Mouse (Mus musculus): ENCODE results near the gene Adam15. TPM values are rescaled to one million over a fixed set of nuclear protein-coding genes. Genes with fewer than 3 reads are reported as not detected.

The Adam15 gene
- total and polyA plus RNA-seq, 2 experiments from 2014 or later: 82.2 to 99.0 TPM

DNA sequence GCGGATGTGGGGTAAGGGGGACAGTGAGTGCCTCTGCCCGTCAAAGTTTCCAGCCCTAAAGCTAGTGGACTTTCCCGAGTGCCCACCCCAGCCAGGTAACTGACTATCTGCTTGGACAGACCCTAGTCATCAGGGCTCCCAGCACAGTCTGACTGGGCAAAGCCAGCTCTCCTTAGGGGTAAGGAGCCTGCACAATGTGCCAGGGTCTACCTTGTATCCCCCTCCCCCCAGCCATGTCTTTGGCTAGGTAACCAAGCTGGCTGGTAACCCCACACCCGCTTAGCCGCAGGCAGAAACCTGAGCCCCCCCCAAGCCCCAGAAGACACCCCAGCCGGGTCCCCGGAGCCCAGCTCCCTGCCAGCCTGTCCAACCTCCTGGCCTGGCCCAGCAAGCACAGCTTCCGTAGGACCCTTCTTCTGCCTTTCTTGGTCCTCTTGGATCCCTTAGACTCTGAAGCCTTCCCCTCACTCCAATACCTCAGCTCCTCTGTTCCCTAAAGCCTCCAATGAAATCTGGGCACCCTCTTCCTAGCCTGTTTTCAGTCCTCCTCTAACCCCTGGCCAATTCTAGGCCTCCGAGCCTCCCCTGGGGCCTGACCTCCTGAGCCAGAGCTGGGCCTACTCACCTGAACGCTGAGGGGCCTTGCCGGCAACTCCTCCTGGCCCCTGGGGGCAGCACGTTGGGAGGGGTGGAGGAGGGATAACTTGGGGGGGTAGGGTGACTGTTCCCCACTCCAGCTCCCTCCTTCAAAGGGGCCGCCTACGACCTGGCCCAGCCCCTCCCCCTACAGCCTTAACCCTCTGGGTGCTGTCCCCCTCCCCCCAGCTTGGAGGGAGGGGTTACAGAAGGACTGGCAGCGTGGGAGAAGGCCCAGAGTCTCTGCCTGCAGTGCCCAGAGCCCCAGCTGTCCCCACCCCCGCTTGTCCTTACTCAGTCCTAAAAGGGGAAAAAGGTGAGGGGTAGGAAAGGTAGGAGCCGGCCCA lies 36.9 kb upstream of the Adam15 start:
- H3K27me3 ChIP-seq (ENCODE audit: control insufficient read depth, insufficient read depth, low read length): no peaks in the 10 kb centered on the region
- H3K36me3 ChIP-seq (replicated peaks; ENCODE audit: control insufficient read depth, insufficient read depth, low read length): no peaks in the 10 kb centered on the region
- 76% methylated on average over 17 of the region's 17 CpGs for WGBS
- no peak overlapping the region for H3K4me2 ChIP-seq (ENCODE audit: low read depth, low read length)
- H3K4me1 ChIP-seq (ENCODE audit: control insufficient read depth, insufficient read depth): peaks cover 24% of the 10 kb centered on the region
- no peaks in the 10 kb centered on the region for H3K9me3 ChIP-seq (replicated peaks; ENCODE audit: control insufficient read depth, low read length)
- ATAC-seq (ENCODE audit: insufficient read depth, low read depth) (no peak), DNase-seq (ENCODE audit: low spot score) (no peak)
- TF ChIP-seq CTCF (IDR thresholded peaks at IDR 0.05; ENCODE audit: low read depth) (no peak), EP300 (IDR thresholded peaks at IDR 0.05; ENCODE audit: low read depth) (no peak)
- H3K27ac ChIP-seq (ENCODE audit: low read depth): no peak overlapping the region
- H3K9ac ChIP-seq (replicated peaks; ENCODE audit: low read depth, low read length): no peak overlapping the region
- no peak overlapping the region for H3K4me3 ChIP-seq (ENCODE audit: low read depth, low read length)

DNA sequence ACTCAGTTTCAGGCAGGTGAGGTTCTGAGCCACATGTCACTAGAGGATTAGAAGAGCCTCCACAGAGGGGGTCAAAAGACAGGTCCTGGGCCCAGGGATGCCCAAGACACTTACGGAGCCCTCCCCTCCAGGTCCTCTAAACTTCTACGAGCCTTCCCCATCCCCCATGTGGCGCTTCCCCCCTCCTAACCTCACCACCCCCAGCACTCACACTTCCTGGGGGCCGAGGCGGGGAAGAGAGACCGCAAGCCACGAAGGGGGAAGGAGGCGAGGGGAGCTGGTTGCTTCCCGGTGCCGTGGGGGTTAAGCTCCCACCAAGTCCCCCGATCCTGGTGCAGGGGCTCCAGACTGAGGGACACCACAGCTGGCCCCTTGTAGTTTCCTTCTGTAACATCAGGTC lies 35.7 kb upstream of the Adam15 start:
- TF ChIP-seq EP300 (IDR thresholded peaks at IDR 0.05; ENCODE audit: low read depth): no peak
- no peak for TF ChIP-seq CTCF (IDR thresholded peaks at IDR 0.05; ENCODE audit: low read depth)
- no peak overlapping the region for H3K9ac ChIP-seq (replicated peaks; ENCODE audit: low read depth, low read length)
- H3K4me3 ChIP-seq (ENCODE audit: low read depth, low read length): no peak overlapping the region
- no peak for ATAC-seq (ENCODE audit: insufficient read depth, low read depth)
- DNase-seq (ENCODE audit: low spot score): no peak
- H3K27ac ChIP-seq (ENCODE audit: low read depth): no peak overlapping the region
- H3K36me3 ChIP-seq (replicated peaks; ENCODE audit: control insufficient read depth, insufficient read depth, low read length): peaks cover 6% of the 10 kb centered on the region
- peaks cover 15% of the 10 kb centered on the region for H3K4me1 ChIP-seq (ENCODE audit: control insufficient read depth, insufficient read depth)
- no peaks in the 10 kb centered on the region for H3K27me3 ChIP-seq (ENCODE audit: control insufficient read depth, insufficient read depth, low read length)
- H3K4me2 ChIP-seq (ENCODE audit: low read depth, low read length): no peak overlapping the region
- no peaks in the 10 kb centered on the region for H3K9me3 ChIP-seq (replicated peaks; ENCODE audit: control insufficient read depth, low read length)
- WGBS: 67% methylated on average over 11 of the region's 11 CpGs

DNA sequence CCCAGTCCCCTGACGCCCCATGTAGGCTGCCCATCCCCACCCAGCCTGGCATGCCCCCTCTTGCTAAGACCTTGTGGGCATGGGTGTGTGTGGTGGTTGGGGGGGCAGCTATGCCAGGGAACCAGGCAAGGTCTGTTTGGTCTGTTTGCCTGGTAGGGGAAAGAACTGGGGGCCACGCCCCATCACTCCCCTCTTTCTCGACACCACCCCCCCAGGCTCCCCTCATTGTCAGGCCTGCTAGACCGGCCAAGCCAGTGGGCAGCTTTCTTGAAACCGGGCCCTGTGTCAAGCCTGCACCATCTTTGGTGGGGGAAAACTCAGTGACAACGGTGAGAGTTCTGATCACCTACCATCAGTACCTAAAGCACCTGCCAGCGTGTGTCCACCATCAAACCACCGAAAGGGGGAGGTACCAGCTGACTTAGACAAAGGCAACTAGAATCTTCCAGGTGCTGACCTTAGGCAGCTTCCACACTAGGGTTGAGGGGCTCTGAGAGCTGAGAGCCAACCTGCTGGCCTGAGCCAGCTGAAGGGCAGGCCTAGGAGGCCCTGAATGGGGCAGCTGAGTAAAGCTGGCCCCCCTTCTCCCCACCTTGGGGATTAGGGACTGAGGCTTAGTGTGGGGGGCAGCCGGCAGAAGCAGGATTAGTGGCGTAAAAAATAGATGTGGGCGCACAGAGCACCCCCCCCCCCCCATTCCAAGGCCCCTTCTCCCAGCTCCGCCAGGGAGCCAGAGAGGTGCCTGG lies 34.7 kb upstream of the Adam15 start:
- no peak overlapping the region for H3K9ac ChIP-seq (replicated peaks; ENCODE audit: low read depth, low read length)
- 84% methylated on average over 11 of the region's 12 CpGs for WGBS
- H3K4me3 ChIP-seq (ENCODE audit: low read depth, low read length): no peak overlapping the region

DNA sequence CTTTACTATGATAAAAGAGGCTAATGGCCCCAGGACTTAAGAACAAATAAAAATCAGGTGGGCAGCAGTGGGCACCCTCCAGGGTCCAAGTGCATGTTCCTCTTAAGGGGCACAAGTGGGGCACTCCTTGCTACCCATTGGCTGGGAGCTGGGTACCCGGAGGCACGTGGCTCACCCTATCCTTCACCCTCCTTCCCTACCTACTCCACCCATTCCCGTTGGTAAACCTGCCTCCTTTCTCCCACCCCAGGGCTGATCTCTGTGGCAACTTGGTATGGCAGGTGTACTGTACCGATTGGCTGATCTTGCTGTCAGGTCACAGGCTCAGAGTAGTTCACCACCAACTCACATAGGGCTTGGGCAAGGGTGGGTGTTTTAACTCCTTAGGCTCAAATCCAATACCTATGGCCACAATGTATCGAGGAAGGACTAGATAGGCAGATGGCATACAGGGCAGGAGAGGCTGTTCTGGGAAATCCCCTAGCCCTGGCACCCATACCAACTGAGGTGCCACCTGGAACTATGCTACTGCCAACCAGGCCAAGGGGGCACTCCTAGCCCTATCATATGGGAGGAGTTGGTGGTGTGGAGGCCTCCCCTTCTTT lies 34.0 kb upstream of the Adam15 start:
- DNase-seq (ENCODE audit: low spot score) (no peak), ATAC-seq (ENCODE audit: insufficient read depth, low read depth) (no peak)
- H3K9me3 ChIP-seq (replicated peaks; ENCODE audit: control insufficient read depth, low read length): no peaks in the 10 kb centered on the region
- 82% methylated on average over 5 of the region's 5 CpGs for WGBS
- H3K9ac ChIP-seq (replicated peaks; ENCODE audit: low read depth, low read length): no peak overlapping the region
- no peak overlapping the region for H3K4me2 ChIP-seq (ENCODE audit: low read depth, low read length)
- peaks cover 11% of the 10 kb centered on the region for H3K36me3 ChIP-seq (replicated peaks; ENCODE audit: control insufficient read depth, insufficient read depth, low read length)
- no peaks in the 10 kb centered on the region for H3K27me3 ChIP-seq (ENCODE audit: control insufficient read depth, insufficient read depth, low read length)
- H3K4me1 ChIP-seq (ENCODE audit: control insufficient read depth, insufficient read depth): 0 out of 2 replicates have a peak, but pooled peaks cover 8% of the 10 kb centered on the region
- H3K27ac ChIP-seq (ENCODE audit: low read depth): no peak overlapping the region
- no peak for TF ChIP-seq CTCF (IDR thresholded peaks at IDR 0.05; ENCODE audit: low read depth)
- TF ChIP-seq EP300 (IDR thresholded peaks at IDR 0.05; ENCODE audit: low read depth): no peak
- no peak overlapping the region for H3K4me3 ChIP-seq (ENCODE audit: low read depth, low read length)

More for the DNA sequence above, 34.7 kb upstream of the Adam15 start:
- Histone ChIP-seq H3K36me3 (replicated peaks; ENCODE audit: control insufficient read depth, insufficient read depth, low read length) (peaks cover 11% of the 10 kb centered on the region), H3K9me3 (replicated peaks; ENCODE audit: control insufficient read depth, low read length) (no peaks in the 10 kb centered on the region), H3K27me3 (ENCODE audit: control insufficient read depth, insufficient read depth, low read length) (no peaks in the 10 kb centered on the region), H3K27ac (ENCODE audit: low read depth) (no peak overlapping the region), H3K4me2 (ENCODE audit: low read depth, low read length) (no peak overlapping the region), H3K4me1 (ENCODE audit: control insufficient read depth, insufficient read depth) (0 out of 2 replicates have a peak, but pooled peaks cover 8% of the 10 kb centered on the region)
- ATAC-seq (ENCODE audit: insufficient read depth, low read depth) (no peak), DNase-seq (ENCODE audit: low spot score) (no peak)
- TF ChIP-seq EP300 (IDR thresholded peaks at IDR 0.05; ENCODE audit: low read depth): no peak
- TF ChIP-seq CTCF (IDR thresholded peaks at IDR 0.05; ENCODE audit: low read depth): no peak

GRCm38 (mm10) chr3:89382950-89383349 lies 33.2 kb upstream of the Adam15 start:
- ATAC-seq (ENCODE audit: insufficient read depth, low read depth): no peak
- DNase-seq (ENCODE audit: low spot score): no peak

More at GRCm38 (mm10) chr3:89382950-89383349, 33.2 kb upstream of the Adam15 start:
- TF ChIP-seq EP300 (IDR thresholded peaks at IDR 0.05; ENCODE audit: low read depth) (no peak), CTCF (IDR thresholded peaks at IDR 0.05; ENCODE audit: low read depth) (no peak)
- no peak overlapping the region for H3K9ac ChIP-seq (replicated peaks; ENCODE audit: low read depth, low read length)
- peaks cover 11% of the 10 kb centered on the region for H3K36me3 ChIP-seq (replicated peaks; ENCODE audit: control insufficient read depth, insufficient read depth, low read length)
- no peak overlapping the region for H3K4me3 ChIP-seq (ENCODE audit: low read depth, low read length)
- H3K27ac ChIP-seq (ENCODE audit: low read depth): no peak overlapping the region
- H3K27me3 ChIP-seq (ENCODE audit: control insufficient read depth, insufficient read depth, low read length): no peaks in the 10 kb centered on the region
- H3K4me1 ChIP-seq (ENCODE audit: control insufficient read depth, insufficient read depth): peaks cover 8% of the 10 kb centered on the region; the same call in 1 of the 2 replicates
- WGBS: 64% methylated on average over 5 of the region's 5 CpGs
- H3K9me3 ChIP-seq (replicated peaks; ENCODE audit: control insufficient read depth, low read length): no peaks in the 10 kb centered on the region
- no peak overlapping the region for H3K4me2 ChIP-seq (ENCODE audit: low read depth, low read length)
